Comparison of ENCODE assay signal across 9 mouse cellular contexts in genomic region chr11:98745932-98746853, GRCm38 (mm10). TPM values are rescaled to one million over a fixed set of nuclear protein-coding genes. Genes with fewer than 3 reads are reported as not detected.
DNase-seq lines count a peak whose midpoint lies in the region; ATAC-seq lines count a peak whose summit lies in the region.
"Had no signal": no experiment of that assay in that cellular context is flagged by ENCODE, and none has a peak within 500 bp of the region (broad histone marks: within the 10 kb centered on the region; RNA-seq: fewer than 3 reads in every experiment).

No protein-coding gene starts in this region.

- intact Hi-C loops in left cerebral cortex, postnatal 14 days (cut with DNase I), result no loop called here

- H3K36me3 ChIP-seq in forebrain, embryonic 10.5 days (replicated peaks), result no peaks in the 10 kb centered on the region
- H3K36me3 ChIP-seq in kidney, embryonic 14.5 days (ENCODE audit: control insufficient read depth, insufficient read depth, low read length), result no peaks in the 10 kb centered on the region
- H3K36me3 ChIP-seq in neural tube, embryonic 13.5 days, result no peaks in the 10 kb centered on the region

- H3K9me3 ChIP-seq in forebrain, embryonic 10.5 days, result no peaks in the 10 kb centered on the region
- H3K9me3 ChIP-seq in kidney, embryonic 14.5 days (ENCODE audit: control insufficient read depth, low read length), result no peaks in the 10 kb centered on the region
- no peaks in the 10 kb centered on the region for H3K9me3 ChIP-seq in neural tube, embryonic 13.5 days

- H3K4me3 ChIP-seq in forebrain, embryonic 10.5 days, result peak overlapping the region; percentile 36; the same call in 1 of the 2 replicates
- H3K4me3 ChIP-seq in kidney, embryonic 14.5 days (ENCODE audit: low read length), result no peak overlapping the region
- peak overlapping the region; percentile 94 for H3K4me3 ChIP-seq in neural tube, embryonic 13.5 days

- no peak for ATAC-seq in kidney, embryonic 14.5 days (ENCODE audit: low FRiP score, low TSS enrichment)
- ATAC-seq in neural tube, embryonic 13.5 days (ENCODE audit: low read depth), result no peak
- ATAC-seq in megakaryocyte-erythroid progenitor cell, adult 5-6 weeks (replicated peaks; ENCODE audit: low FRiP score, low TSS enrichment, poor library complexity, severe bottlenecking), result no peak

- WGBS in forebrain, embryonic 10.5 days, result 54% methylated on average over 12 of the region's 12 CpGs
- 41% methylated on average over 12 of the region's 12 CpGs for WGBS in kidney, embryonic 14.5 days
- 43% methylated on average over 12 of the region's 12 CpGs for WGBS in neural tube, embryonic 13.5 days

- peak overlapping the region; percentile 85 for H3K27ac ChIP-seq in forebrain, embryonic 10.5 days
- peak overlapping the region; percentile 59; the same call in 1 of the 2 replicates for H3K27ac ChIP-seq in kidney, embryonic 14.5 days (ENCODE audit: low read depth, low read length)
- H3K27ac ChIP-seq in neural tube, embryonic 13.5 days (replicated peaks), result peak overlapping the region; percentile 98

- peaks cover 100% of the 10 kb centered on the region for H3K4me1 ChIP-seq in forebrain, embryonic 10.5 days
- peaks cover 83% of the 10 kb centered on the region for H3K4me1 ChIP-seq in kidney, embryonic 14.5 days (ENCODE audit: control insufficient read depth, insufficient read depth, low read length)
- peaks cover 87% of the 10 kb centered on the region for H3K4me1 ChIP-seq in neural tube, embryonic 13.5 days (replicated peaks)

- peaks cover 7% of the 10 kb centered on the region; the same call in 1 of the 2 replicates for H3K27me3 ChIP-seq in forebrain, embryonic 10.5 days (ENCODE audit: poor library complexity, severe bottlenecking)
- no peaks in the 10 kb centered on the region for H3K27me3 ChIP-seq in kidney, embryonic 14.5 days (ENCODE audit: control insufficient read depth, insufficient read depth, low read length)
- H3K27me3 ChIP-seq in neural tube, embryonic 13.5 days, result no peaks in the 10 kb centered on the region

- DNase-seq in layer of hippocampus, adult 11-12 months (ENCODE audit: low spot score), result peak; percentile 15
- no peak for DNase-seq in layer of hippocampus, adult 9-11 months
- DNase-seq in forebrain, embryonic 10.5 days (ENCODE audit: extremely low spot score, low spot score), result no peak
- DNase-seq in left cerebral cortex, postnatal 14 days (ENCODE audit: low spot score in 2 of 2), result no peak
- no peak for DNase-seq in gastrocnemius, postnatal 4 days (ENCODE audit: low spot score in 2 of 2)

- H3K9ac ChIP-seq in kidney, embryonic 14.5 days (ENCODE audit: low read depth, low read length), result peak overlapping the region; percentile 13; the same call in 1 of the 2 replicates
- peak overlapping the region; percentile 57 for H3K9ac ChIP-seq in neural tube, embryonic 13.5 days

- H3K4me2 ChIP-seq in kidney, embryonic 14.5 days (replicated peaks; ENCODE audit: low read depth, low read length), result 0 out of 2 replicates have a peak overlapping the region, but pooled peaks have one; percentile 5
- peak overlapping the region; percentile 96 for H3K4me2 ChIP-seq in neural tube, embryonic 13.5 days

RNA-seq across cellular contexts. Expression of gene Thra, which starts 5.8 kb away (rescaled TPM):
- 9.5 and 10.9 TPM in 2 replicates for polyA plus RNA-seq in forebrain, embryonic 10.5 days (2016; fragmentation: Nextera tagmentation; extraction: Ambion mirVana)
- 28.0 and 31.8 TPM in 2 replicates for polyA plus RNA-seq in kidney, embryonic 14.5 days (2014; fragmentation: Nextera tagmentation; extraction: Ambion mirVana)
- polyA plus RNA-seq in neural tube, embryonic 13.5 days (2015; fragmentation: Nextera tagmentation; extraction: Ambion mirVana), result 89.5 and 94.4 TPM in 2 replicates
- total RNA-seq in megakaryocyte-erythroid progenitor cell, adult 5-6 weeks (2014; fragmentation: Nextera tagmentation), result 47.5 and 51.0 TPM in 2 replicates
- total RNA-seq in megakaryocyte-erythroid progenitor cell, adult 5-6 weeks (2017), result 20.4 and 23.3 TPM in 2 replicates
- 1,000 to 10,000 TPM in 1 of 2 experiments, 100 to 1,000 TPM in 1; 962 to 1,004 TPM for total RNA-seq in left cerebral cortex, postnatal 14 days (2021)
- 100 to 1,000 TPM; 225 TPM for total RNA-seq in gastrocnemius, postnatal 4 days (2021)

RNA-seq across cellular contexts. Expression of gene Med24, which starts 17.0 kb away (rescaled TPM):
- 69.7 and 77.3 TPM in 2 replicates for polyA plus RNA-seq in forebrain, embryonic 10.5 days (2016; fragmentation: Nextera tagmentation; extraction: Ambion mirVana)
- 39.5 and 59.1 TPM in 2 replicates for polyA plus RNA-seq in kidney, embryonic 14.5 days (2014; fragmentation: Nextera tagmentation; extraction: Ambion mirVana)
- 62.3 and 69.1 TPM in 2 replicates for polyA plus RNA-seq in neural tube, embryonic 13.5 days (2015; fragmentation: Nextera tagmentation; extraction: Ambion mirVana)
- total RNA-seq in megakaryocyte-erythroid progenitor cell, adult 5-6 weeks (2014; fragmentation: Nextera tagmentation), result 62.2 and 78.6 TPM in 2 replicates
- total RNA-seq in megakaryocyte-erythroid progenitor cell, adult 5-6 weeks (2017), result 30.1 and 42.7 TPM in 2 replicates
- 100 to 1,000 TPM in 1 of 2 experiments, 10 to 100 TPM in 1; 96.3 to 114 TPM for total RNA-seq in left cerebral cortex, postnatal 14 days (2021)
- 10 to 100 TPM; 47.8 to 58.0 TPM for total RNA-seq in gastrocnemius, postnatal 4 days (2021)

RNA-seq across cellular contexts. Expression of gene Nr1d1, which starts 28.9 kb away (rescaled TPM):
- polyA plus RNA-seq in forebrain, embryonic 10.5 days (2016; fragmentation: Nextera tagmentation; extraction: Ambion mirVana), result 1.5 TPM in 2 replicates
- polyA plus RNA-seq in kidney, embryonic 14.5 days (2014; fragmentation: Nextera tagmentation; extraction: Ambion mirVana), result 1.6 and 2.6 TPM in 2 replicates
- 3.4 and 3.6 TPM in 2 replicates for polyA plus RNA-seq in neural tube, embryonic 13.5 days (2015; fragmentation: Nextera tagmentation; extraction: Ambion mirVana)
- total RNA-seq in megakaryocyte-erythroid progenitor cell, adult 5-6 weeks (2014; fragmentation: Nextera tagmentation), result 4.1 and 8.0 TPM in 2 replicates
- total RNA-seq in megakaryocyte-erythroid progenitor cell, adult 5-6 weeks (2017), result 0.34 and 1.3 TPM in 2 replicates
- 10 to 100 TPM; 82.0 to 85.4 TPM for total RNA-seq in left cerebral cortex, postnatal 14 days (2021)
- 10 to 100 TPM; 26.7 to 34.2 TPM for total RNA-seq in gastrocnemius, postnatal 4 days (2021)

RNA-seq across cellular contexts. Expression of gene Csf3, which starts 45.1 kb away (rescaled TPM):
- polyA plus RNA-seq in forebrain, embryonic 10.5 days (2016; fragmentation: Nextera tagmentation; extraction: Ambion mirVana), result not detected in 2 replicates
- polyA plus RNA-seq in kidney, embryonic 14.5 days (2014; fragmentation: Nextera tagmentation; extraction: Ambion mirVana), result not detected in 2 replicates
- polyA plus RNA-seq in neural tube, embryonic 13.5 days (2015; fragmentation: Nextera tagmentation; extraction: Ambion mirVana), result not detected in 2 replicates
- total RNA-seq in megakaryocyte-erythroid progenitor cell, adult 5-6 weeks (2014; fragmentation: Nextera tagmentation), result not detected in 2 replicates
- total RNA-seq in megakaryocyte-erythroid progenitor cell, adult 5-6 weeks (2017), result not detected in 2 replicates
- total RNA-seq in left cerebral cortex, postnatal 14 days (2021), result not detected
- not detected for total RNA-seq in gastrocnemius, postnatal 4 days (2021)
- total RNA-seq: liver, adult 2 months had no signal

RNA-seq across cellular contexts. Expression of gene Msl1, which starts 49.1 kb away (rescaled TPM):
- polyA plus RNA-seq in forebrain, embryonic 10.5 days (2016; fragmentation: Nextera tagmentation; extraction: Ambion mirVana), result 22.9 and 24.1 TPM in 2 replicates
- polyA plus RNA-seq in kidney, embryonic 14.5 days (2014; fragmentation: Nextera tagmentation; extraction: Ambion mirVana), result 21.6 and 33.7 TPM in 2 replicates
- polyA plus RNA-seq in neural tube, embryonic 13.5 days (2015; fragmentation: Nextera tagmentation; extraction: Ambion mirVana), result 31.5 and 33.2 TPM in 2 replicates
- total RNA-seq in megakaryocyte-erythroid progenitor cell, adult 5-6 weeks (2014; fragmentation: Nextera tagmentation), result 58.6 and 74.8 TPM in 2 replicates
- total RNA-seq in megakaryocyte-erythroid progenitor cell, adult 5-6 weeks (2017), result 57.8 and 68.3 TPM in 2 replicates
- total RNA-seq in left cerebral cortex, postnatal 14 days (2021), result 100 to 1,000 TPM; 168 to 170 TPM
- 10 to 100 TPM; 79.3 to 83.9 TPM for total RNA-seq in gastrocnemius, postnatal 4 days (2021)

Comparison
In these comparisons a context has a peak if more than half of its experiments do, and no peak if none do; other contexts are left out.
1. RNA of gene Thra, which starts 5.8 kb away (total RNA-seq): 962 to 1,004 TPM in left cerebral cortex, postnatal 14 days and 225 TPM in gastrocnemius, postnatal 4 days; 20.4 to 51.0 TPM in megakaryocyte-erythroid progenitor cell, adult 5-6 weeks; every median in the first group is over 4 times any median in the second.
2. Peak in every context shown above with its lines, with median percentiles within 50 percentile points of each other: H3K27ac ChIP-seq.